Mouse (Mus musculus): Measurements from ENCODE around the gene Ttyh2. TPM values are rescaled to one million over a fixed set of nuclear protein-coding genes. Genes with fewer than 3 reads are reported as not detected.

Gene Ttyh2
- total and polyA plus RNA-seq, 3 experiments, result 0.38 to 2.9 (median 0.74) TPM

DNA sequence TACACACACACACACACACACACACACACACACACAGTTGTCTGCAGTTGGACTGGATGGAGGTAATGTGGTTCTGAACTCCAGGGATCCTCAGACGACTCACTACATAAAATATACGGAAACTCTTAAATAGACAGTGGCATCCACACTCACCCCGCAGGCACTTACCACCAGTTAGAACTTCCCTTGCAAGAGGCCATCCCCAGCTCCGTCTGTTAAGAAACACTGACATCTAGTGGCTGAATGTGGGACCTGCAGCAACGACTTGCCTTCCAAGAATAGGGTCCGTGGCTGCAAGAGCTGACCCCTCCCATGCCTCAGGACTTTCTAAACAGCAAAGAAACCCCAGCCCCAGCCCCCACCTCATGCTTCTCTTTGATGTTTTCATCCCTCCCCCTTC, 38.9 kb upstream of the Ttyh2 start:
- peak; percentile 10 for DNase-seq (ENCODE audit: low spot score)
- Histone ChIP-seq H3K4me1 (ENCODE audit: insufficient read depth, low read depth, low read length) (no peaks in the 10 kb centered on the region), H3K36me3 (replicated peaks) (no peaks in the 10 kb centered on the region), H3K4me3 (ENCODE audit: low read depth, low read length) (no peak overlapping the region), H3K9me3 (replicated peaks) (peaks cover 59% of the 10 kb centered on the region), H3K27me3 (ENCODE audit: insufficient read depth, low read length) (no peaks in the 10 kb centered on the region)
- no peak for ATAC-seq (ENCODE audit: extremely low read depth, insufficient number of reproducible peaks, low FRiP score, poor library complexity, severe bottlenecking)
- TF ChIP-seq CTCF (IDR thresholded peaks at IDR 0.05; ENCODE audit: low read depth, low read length) (0 out of 2 replicates have a peak, but pooled peaks have one; percentile 38), POLR2AphosphoS5 (IDR thresholded peaks at IDR 0.05; ENCODE audit: insufficient replicate concordance, low read depth, low read length) (no peak)

DNA sequence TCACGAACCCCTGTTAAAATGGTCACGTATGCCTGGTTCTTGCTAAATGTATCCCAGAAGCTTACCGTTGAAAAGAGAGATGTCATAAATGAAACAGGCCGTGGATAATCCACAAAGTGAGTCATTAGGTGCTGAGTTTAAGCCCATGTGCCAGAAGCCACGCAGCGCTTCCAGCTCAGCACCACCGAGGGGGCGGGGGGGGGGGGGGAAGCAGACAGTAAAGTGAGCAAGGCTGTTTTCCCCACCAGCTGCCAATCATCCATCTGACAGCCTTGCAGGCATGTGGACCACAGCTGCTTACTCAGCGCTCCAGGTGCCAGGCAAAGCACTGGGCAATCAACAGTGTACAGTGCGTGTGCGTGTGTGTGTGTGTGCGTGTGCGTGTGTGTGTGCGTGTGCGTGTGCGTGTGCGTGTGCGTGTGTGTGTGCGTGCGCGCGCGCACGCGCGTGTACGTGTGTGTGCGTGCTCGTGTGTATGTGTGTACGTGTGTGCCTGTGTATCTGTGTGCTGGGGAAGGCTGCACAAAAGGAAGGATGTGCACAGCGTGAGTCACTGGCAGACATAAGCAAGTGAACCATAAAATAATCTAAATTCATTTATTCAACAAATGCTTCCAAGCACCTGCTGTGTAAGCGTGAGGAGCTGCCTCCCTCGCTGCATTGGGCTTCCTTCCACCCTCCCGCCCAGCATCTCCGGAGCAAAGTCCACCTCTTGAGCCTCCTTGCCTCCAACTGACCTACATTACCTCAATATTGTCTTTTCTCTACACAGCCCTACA, 38.3 kb upstream of the Ttyh2 start:
- H3K4me3 ChIP-seq (ENCODE audit: low read depth, low read length), result no peak overlapping the region
- H3K9me3 ChIP-seq (replicated peaks), result peaks cover 59% of the 10 kb centered on the region
- H3K4me1 ChIP-seq (ENCODE audit: insufficient read depth, low read depth, low read length), result no peaks in the 10 kb centered on the region
- ATAC-seq (ENCODE audit: extremely low read depth, insufficient number of reproducible peaks, low FRiP score, poor library complexity, severe bottlenecking) (no peak), DNase-seq (ENCODE audit: low spot score) (no peak)
- TF ChIP-seq TAL1 (conservative IDR thresholded peaks at IDR 0.05; ENCODE audit: low read depth, low read length), result no peak
- TF ChIP-seq POLR2AphosphoS5 (IDR thresholded peaks at IDR 0.05; ENCODE audit: insufficient replicate concordance, low read depth, low read length), result no peak
- no peak for TF ChIP-seq GATA1 (IDR thresholded peaks at IDR 0.05; ENCODE audit: borderline replicate concordance, low read length)
- no peak for TF ChIP-seq CTCF (IDR thresholded peaks at IDR 0.05; ENCODE audit: low read depth, low read length)
- no peaks in the 10 kb centered on the region for H3K27me3 ChIP-seq (ENCODE audit: insufficient read depth, low read length)
- no peaks in the 10 kb centered on the region for H3K36me3 ChIP-seq (replicated peaks)

DNA sequence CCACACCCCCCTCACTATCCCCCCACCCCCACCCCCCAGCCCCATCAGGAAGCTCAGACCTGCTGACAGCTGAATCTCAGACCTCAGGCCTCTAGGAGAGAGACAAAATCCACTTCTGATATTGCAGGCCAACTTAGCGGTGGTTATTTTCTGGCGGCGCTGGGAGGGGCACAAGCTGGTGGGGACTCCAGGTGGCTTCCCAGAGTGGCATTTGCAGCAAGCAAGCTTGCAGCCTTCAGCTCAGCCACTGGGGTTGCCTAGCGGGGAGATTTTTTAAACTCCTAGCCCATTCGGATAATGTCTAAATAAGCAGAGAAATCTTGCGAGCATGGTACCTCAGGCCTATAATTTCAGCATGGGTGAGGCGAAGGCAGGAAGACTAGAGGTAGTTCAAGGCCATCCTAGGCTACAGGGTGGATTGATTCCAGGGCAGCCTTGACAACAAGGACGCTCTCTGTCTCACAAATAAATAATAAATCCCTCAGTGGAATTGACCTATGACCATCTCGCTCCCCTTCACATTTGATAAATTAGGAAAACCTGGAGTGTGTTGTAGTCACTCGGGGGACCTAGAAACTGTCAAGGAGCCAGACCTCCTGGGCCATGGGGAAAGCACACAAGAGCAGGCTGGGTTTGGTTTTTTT, 36.5 kb upstream of the Ttyh2 start:
- Histone ChIP-seq H3K4me3 (ENCODE audit: low read depth, low read length) (no peak overlapping the region), H3K9me3 (replicated peaks) (peaks cover 60% of the 10 kb centered on the region), H3K36me3 (replicated peaks) (no peaks in the 10 kb centered on the region), H3K27me3 (ENCODE audit: insufficient read depth, low read length) (no peaks in the 10 kb centered on the region), H3K4me1 (ENCODE audit: insufficient read depth, low read depth, low read length) (no peaks in the 10 kb centered on the region)
- DNase-seq (ENCODE audit: low spot score) (no peak), ATAC-seq (ENCODE audit: extremely low read depth, insufficient number of reproducible peaks, low FRiP score, poor library complexity, severe bottlenecking) (no peak)
- TF ChIP-seq POLR2AphosphoS5 (IDR thresholded peaks at IDR 0.05; ENCODE audit: insufficient replicate concordance, low read depth, low read length), result no peak

DNA sequence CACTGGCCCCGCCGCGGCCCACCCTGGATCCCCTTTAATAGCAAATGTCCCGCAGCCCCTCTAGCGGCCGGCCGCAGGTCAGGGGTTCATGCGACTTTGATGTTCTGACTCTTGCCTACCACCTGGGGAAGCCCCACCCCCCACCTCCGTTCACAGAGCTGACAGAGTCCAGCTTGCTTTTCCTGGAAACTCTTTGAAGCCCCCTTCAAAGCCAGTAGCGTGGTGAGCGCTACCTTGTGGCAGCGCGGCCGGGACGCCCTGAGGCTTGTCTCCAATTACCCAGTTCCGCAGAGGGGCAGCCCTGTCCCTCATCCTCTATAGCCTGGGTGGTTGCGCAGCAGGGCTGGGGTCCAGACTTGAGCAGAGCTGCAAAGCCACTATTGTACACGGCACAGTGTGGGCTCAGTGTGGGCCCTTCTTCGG, 35.5 kb upstream of the Ttyh2 start:
- ATAC-seq (ENCODE audit: extremely low read depth, insufficient number of reproducible peaks, low FRiP score, poor library complexity, severe bottlenecking) (no peak), DNase-seq (ENCODE audit: low spot score) (no peak)
- no peak for TF ChIP-seq CTCF (IDR thresholded peaks at IDR 0.05; ENCODE audit: low read depth, low read length)
- no peak for TF ChIP-seq GATA2 (IDR thresholded peaks at IDR 0.05; ENCODE audit: borderline replicate concordance, low read depth, low read length)
- TF ChIP-seq TAL1 (conservative IDR thresholded peaks at IDR 0.05; ENCODE audit: low read depth, low read length), result no peak
- TF ChIP-seq GATA1 (IDR thresholded peaks at IDR 0.05; ENCODE audit: borderline replicate concordance, low read length), result no peak
- no peak for TF ChIP-seq POLR2AphosphoS5 (IDR thresholded peaks at IDR 0.05; ENCODE audit: insufficient replicate concordance, low read depth, low read length)
- peaks cover 68% of the 10 kb centered on the region for H3K9me3 ChIP-seq (replicated peaks)
- no peaks in the 10 kb centered on the region for H3K4me1 ChIP-seq (ENCODE audit: insufficient read depth, low read depth, low read length)
- no peaks in the 10 kb centered on the region for H3K27me3 ChIP-seq (ENCODE audit: insufficient read depth, low read length)
- no peak overlapping the region for H3K4me3 ChIP-seq (ENCODE audit: low read depth, low read length)
- no peaks in the 10 kb centered on the region for H3K36me3 ChIP-seq (replicated peaks)

DNA sequence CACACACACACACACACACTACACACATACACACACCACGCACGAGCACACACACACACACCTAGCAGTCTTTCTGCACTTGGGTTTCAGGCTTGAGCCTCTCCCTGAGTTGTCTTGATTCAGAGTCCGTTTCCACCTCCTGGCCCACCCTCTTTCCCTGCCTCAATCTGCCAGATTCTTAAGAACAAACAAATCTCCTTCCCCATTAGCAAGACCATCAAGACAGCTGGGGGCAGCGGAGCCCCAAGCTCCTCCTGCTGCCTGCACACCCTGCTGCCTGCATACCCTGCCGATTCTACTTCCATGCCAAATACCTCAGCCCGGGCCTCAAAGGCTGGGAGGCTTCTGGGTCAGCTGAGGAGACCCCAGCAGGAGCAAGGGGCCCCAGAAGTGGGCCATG, 34.6 kb upstream of the Ttyh2 start:
- Histone ChIP-seq H3K4me3 (ENCODE audit: low read depth, low read length) (no peak overlapping the region), H3K27me3 (ENCODE audit: insufficient read depth, low read length) (no peaks in the 10 kb centered on the region), H3K9me3 (replicated peaks) (peaks cover 66% of the 10 kb centered on the region), H3K4me1 (ENCODE audit: insufficient read depth, low read depth, low read length) (no peaks in the 10 kb centered on the region), H3K36me3 (replicated peaks) (no peaks in the 10 kb centered on the region)
- ATAC-seq (ENCODE audit: extremely low read depth, insufficient number of reproducible peaks, low FRiP score, poor library complexity, severe bottlenecking) (no peak), DNase-seq (ENCODE audit: low spot score) (no peak)
- TF ChIP-seq GATA1 (IDR thresholded peaks at IDR 0.05; ENCODE audit: borderline replicate concordance, low read length) (no peak), TAL1 (conservative IDR thresholded peaks at IDR 0.05; ENCODE audit: low read depth, low read length) (no peak), GATA2 (IDR thresholded peaks at IDR 0.05; ENCODE audit: borderline replicate concordance, low read depth, low read length) (no peak), POLR2AphosphoS5 (IDR thresholded peaks at IDR 0.05; ENCODE audit: insufficient replicate concordance, low read depth, low read length) (no peak), CTCF (IDR thresholded peaks at IDR 0.05; ENCODE audit: low read depth, low read length) (no peak)

DNA sequence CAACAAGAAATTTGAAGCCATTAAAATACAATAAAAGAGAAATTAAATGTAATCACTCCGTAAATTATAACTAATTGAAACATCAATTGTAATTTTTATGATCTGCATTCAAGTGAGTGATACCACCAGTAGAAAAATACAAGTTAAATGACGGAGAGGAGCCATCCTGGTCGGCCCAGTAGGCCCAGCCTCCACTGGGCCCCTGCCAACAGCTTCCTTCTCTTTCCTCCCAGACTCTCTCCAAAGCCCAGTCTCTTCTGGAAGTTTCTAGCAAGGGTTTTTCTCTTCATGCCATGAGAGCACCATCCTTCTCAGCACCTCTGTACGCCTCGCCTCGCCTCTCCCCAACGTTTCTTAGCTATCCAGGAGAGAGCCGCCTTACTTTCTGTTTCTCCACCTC, 34.1 kb upstream of the Ttyh2 start:
- peaks cover 65% of the 10 kb centered on the region for H3K9me3 ChIP-seq (replicated peaks)
- DNase-seq (ENCODE audit: low spot score) (no peak), ATAC-seq (ENCODE audit: extremely low read depth, insufficient number of reproducible peaks, low FRiP score, poor library complexity, severe bottlenecking) (no peak)
- no peak overlapping the region for H3K4me3 ChIP-seq (ENCODE audit: low read depth, low read length)
- H3K27me3 ChIP-seq (ENCODE audit: insufficient read depth, low read length), result no peaks in the 10 kb centered on the region
- no peak for TF ChIP-seq CTCF (IDR thresholded peaks at IDR 0.05; ENCODE audit: low read depth, low read length)
- no peak for TF ChIP-seq POLR2AphosphoS5 (IDR thresholded peaks at IDR 0.05; ENCODE audit: insufficient replicate concordance, low read depth, low read length)
- no peaks in the 10 kb centered on the region for H3K36me3 ChIP-seq (replicated peaks)
- H3K4me1 ChIP-seq (ENCODE audit: insufficient read depth, low read depth, low read length), result no peaks in the 10 kb centered on the region
